Mouse (Mus musculus): ENCODE data around the gene Mospd3. TPM values are rescaled to one million over a fixed set of nuclear protein-coding genes. Genes with fewer than 3 reads are reported as not detected.
A peak's percentile ranks its signal among the peaks of the same experiment; 100 is the strongest.

Gene Mospd3
- polyA plus RNA-seq, 1 experiment from 2014 or later = 28.7 TPM

DNA sequence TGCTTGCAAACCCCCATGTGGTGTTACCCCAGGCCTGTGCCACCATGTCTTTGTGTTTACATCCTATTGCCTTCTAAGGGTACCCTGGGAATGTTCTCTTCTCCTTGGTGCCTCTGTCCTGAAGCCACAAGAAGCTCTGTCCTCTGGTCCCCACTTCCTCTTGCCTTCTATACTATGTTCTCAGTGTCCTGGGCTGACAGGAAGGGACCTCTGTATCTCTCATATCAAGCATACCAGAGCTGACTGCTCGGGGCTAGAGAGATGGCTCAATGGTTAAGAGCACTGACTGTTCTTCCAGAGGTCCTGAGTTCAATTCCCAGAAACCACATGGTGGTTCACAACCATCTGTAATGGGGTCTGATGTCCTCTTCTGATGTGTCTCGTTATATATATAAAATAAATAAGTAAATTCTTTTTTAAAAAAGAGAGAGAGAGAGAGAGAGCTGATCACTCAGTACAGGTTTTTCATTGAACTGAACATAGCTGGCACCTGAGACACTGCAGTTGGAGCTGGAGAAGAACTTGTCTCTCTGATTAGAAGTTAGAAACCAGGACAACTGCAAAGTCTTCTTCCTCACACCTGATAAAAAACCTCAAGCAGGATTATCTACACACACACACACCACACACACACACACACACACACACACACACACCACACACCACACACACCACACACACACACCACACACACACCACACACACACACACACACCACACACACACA is 2.6 kb downstream of the Mospd3 start:
- 87% methylated on average over 2 of the region's 2 CpGs for WGBS
- no peak overlapping the region for H3K4me2 ChIP-seq (replicated peaks)
- no peaks in the 10 kb centered on the region for H3K27me3 ChIP-seq
- peaks cover 28% of the 10 kb centered on the region for H3K4me1 ChIP-seq
- no peak overlapping the region for H3K9ac ChIP-seq
- no peaks in the 10 kb centered on the region for H3K9me3 ChIP-seq
- H3K4me3 ChIP-seq = no peak overlapping the region
- no peak for ATAC-seq (ENCODE audit: low FRiP score, low read depth)
- H3K36me3 ChIP-seq = peaks cover 17% of the 10 kb centered on the region
- no peak overlapping the region for H3K27ac ChIP-seq

DNA sequence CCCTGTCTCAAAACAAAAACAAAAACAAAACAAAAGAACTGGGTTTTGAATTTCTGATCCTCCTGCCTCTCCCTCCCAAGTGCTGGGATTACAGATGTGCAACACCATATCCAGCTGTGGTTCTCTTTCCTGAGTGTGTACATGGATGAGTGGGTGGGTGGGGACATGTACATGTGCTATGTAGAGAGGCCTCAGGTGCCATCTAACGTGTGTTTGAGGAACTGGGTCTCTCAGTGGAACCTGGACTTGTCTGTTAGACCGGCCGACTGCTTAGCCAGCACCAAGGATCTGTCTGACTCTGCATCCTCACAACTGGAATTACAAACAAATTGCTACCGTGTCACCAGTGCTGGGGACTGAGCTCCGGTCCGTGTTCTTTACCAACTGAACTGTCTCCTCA is 3.2 kb downstream of the Mospd3 start:
- no peaks in the 10 kb centered on the region for H3K9me3 ChIP-seq
- no peak overlapping the region for H3K27ac ChIP-seq
- H3K27me3 ChIP-seq = no peaks in the 10 kb centered on the region
- H3K4me1 ChIP-seq = peaks cover 22% of the 10 kb centered on the region
- no peak overlapping the region for H3K9ac ChIP-seq
- H3K4me2 ChIP-seq (replicated peaks) = no peak overlapping the region
- ATAC-seq (ENCODE audit: low FRiP score, low read depth) = no peak
- H3K4me3 ChIP-seq = no peak overlapping the region
- 96% methylated on average over 6 of the region's 6 CpGs for WGBS
- H3K36me3 ChIP-seq = peaks cover 17% of the 10 kb centered on the region

DNA sequence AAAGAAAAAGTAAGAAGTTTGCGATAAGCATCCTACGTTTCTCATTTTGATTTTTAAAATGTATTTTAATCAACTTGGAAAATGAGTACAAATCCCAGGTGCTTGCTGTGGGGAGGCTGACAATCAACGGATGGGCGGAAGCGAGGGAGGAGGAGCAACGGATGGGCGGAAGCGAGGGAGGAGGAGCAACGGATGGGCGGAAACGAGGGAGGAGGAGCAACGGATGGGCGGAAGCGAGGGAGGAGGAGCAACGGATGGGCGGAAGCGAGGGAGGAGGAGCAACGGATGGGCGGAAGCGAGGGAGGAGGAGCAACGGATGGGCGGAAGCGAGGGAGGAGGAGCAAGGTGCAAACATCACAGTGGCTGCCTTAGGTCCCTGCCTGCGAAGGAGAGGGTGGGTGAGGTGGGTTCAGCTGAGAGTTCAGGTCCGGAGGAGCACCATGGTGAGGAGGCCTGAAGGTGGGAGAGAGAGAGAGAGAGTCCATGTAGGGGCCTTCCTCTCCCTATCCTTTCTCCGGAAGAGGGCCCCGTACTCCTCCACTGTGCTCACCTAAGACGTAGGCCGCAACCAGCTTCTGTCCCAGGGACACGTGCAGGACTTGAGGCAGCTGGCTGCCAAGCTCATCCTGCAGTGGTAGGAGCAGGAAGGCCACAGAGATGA is 4.1 kb downstream of the Mospd3 start:
- Histone ChIP-seq H3K4me1 (peaks cover 13% of the 10 kb centered on the region), H3K9ac (no peak overlapping the region), H3K9me3 (no peaks in the 10 kb centered on the region), H3K27ac (no peak overlapping the region), H3K36me3 (peaks cover 17% of the 10 kb centered on the region), H3K4me3 (0 out of 2 replicates have a peak overlapping the region, but pooled peaks have one; percentile 2), H3K4me2 (replicated peaks) (peak overlapping the region; percentile 31), H3K27me3 (no peaks in the 10 kb centered on the region)
- WGBS = 36% methylated on average over 30 of the region's 30 CpGs
- ATAC-seq (ENCODE audit: low FRiP score, low read depth) = no peak

DNA sequence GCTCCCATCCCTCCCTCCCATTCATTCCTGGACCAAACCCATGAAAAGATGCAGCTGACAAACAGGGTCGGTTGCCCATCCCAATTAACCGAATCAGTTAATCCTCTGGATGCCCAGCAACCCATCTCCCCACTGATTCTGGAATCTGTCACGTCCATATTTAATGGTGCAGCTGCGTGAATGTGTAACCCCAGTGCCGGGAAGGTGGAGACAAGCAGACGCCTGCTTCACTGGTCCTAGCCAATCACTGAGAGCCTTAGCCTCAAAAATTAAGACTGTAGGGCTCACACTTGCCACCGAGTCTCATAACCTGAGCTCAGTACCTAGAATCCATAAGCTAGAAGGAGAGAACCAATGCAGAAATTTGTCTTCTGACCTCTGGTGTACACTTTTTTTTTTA is 4.9 kb downstream of the Mospd3 start:
- no peak overlapping the region for H3K4me3 ChIP-seq
- no peak overlapping the region for H3K27ac ChIP-seq
- no peak overlapping the region for H3K4me2 ChIP-seq (replicated peaks)
- H3K9me3 ChIP-seq = no peaks in the 10 kb centered on the region
- H3K27me3 ChIP-seq = no peaks in the 10 kb centered on the region
- H3K36me3 ChIP-seq = peaks cover 17% of the 10 kb centered on the region
- ATAC-seq (ENCODE audit: low FRiP score, low read depth) = no peak
- peaks cover 13% of the 10 kb centered on the region for H3K4me1 ChIP-seq
- WGBS = 79% methylated on average over 7 of the region's 7 CpGs
- no peak overlapping the region for H3K9ac ChIP-seq

GRCm38 (mm10) chr5:137590507-137590906 is 10.4 kb downstream of the Mospd3 start:
- H3K9me3 ChIP-seq = no peaks in the 10 kb centered on the region; the same call in 1 of the 2 replicates
- 69% methylated on average over 5 of the region's 5 CpGs for WGBS

GRCm38 (mm10) chr5:137584976-137585375 is 15.9 kb downstream of the Mospd3 start:
- H3K27me3 ChIP-seq = peaks cover 33% of the 10 kb centered on the region
- H3K36me3 ChIP-seq = no peaks in the 10 kb centered on the region
- no peak overlapping the region for H3K4me3 ChIP-seq
- H3K4me1 ChIP-seq = peaks cover 9% of the 10 kb centered on the region; the same call in 1 of the 2 replicates
- 31% methylated on average over 8 of the region's 8 CpGs for WGBS
- no peak overlapping the region for H3K4me2 ChIP-seq (replicated peaks)
- no peak for ATAC-seq (ENCODE audit: low FRiP score, low read depth)
- H3K9ac ChIP-seq = no peak overlapping the region
- no peaks in the 10 kb centered on the region; the same call in 1 of the 2 replicates for H3K9me3 ChIP-seq
- no peak overlapping the region for H3K27ac ChIP-seq

More at GRCm38 (mm10) chr5:137590507-137590906, 10.4 kb downstream of the Mospd3 start:
- Histone ChIP-seq H3K27me3 (no peaks in the 10 kb centered on the region), H3K4me3 (no peak overlapping the region), H3K4me1 (no peaks in the 10 kb centered on the region), H3K36me3 (no peaks in the 10 kb centered on the region), H3K4me2 (replicated peaks) (no peak overlapping the region), H3K27ac (no peak overlapping the region), H3K9ac (no peak overlapping the region)
- ATAC-seq (ENCODE audit: low FRiP score, low read depth) = no peak

- ATAC-seq (ENCODE audit: low FRiP score, low read depth) = peak; percentile 35; the same call in 1 of the 2 replicates
- WGBS = 21% methylated on average over 27 of the region's 27 CpGs
These were observed 17.1 kb downstream of the Mospd3 start for GRCm38 (mm10) chr5:137583670-137584169.

DNA sequence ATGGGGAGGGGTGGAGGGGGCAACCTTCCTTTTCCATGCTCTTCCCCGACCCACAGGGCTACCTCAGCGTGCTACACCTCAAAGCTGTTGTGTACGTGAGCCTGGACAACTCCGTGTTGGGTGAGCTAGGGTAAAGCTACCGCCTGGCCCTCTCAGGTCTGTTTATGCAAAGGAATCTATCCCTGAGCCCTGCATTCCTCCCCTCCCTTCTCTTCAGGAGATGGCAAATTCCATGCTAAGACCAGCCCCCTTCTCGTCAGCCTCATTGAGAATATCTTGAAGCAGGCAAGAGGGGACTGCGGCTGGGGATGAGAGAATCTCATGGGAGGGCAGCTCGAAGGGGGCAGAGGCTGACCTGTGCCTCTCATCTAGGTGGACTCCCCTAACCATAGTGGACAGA is 18.2 kb downstream of the Mospd3 start:
- 29% methylated on average over 8 of the region's 8 CpGs for WGBS
- no peak for ATAC-seq (ENCODE audit: low FRiP score, low read depth)
- no peaks in the 10 kb centered on the region; the same call in 1 of the 2 replicates for H3K9me3 ChIP-seq
- peak overlapping the region; percentile 59; the same call in 1 of the 2 replicates for H3K4me2 ChIP-seq (replicated peaks)
- H3K4me1 ChIP-seq = peaks cover 9% of the 10 kb centered on the region; the same call in 1 of the 2 replicates
- H3K27me3 ChIP-seq = peaks cover 33% of the 10 kb centered on the region
- H3K9ac ChIP-seq = no peak overlapping the region
- H3K4me3 ChIP-seq = no peak overlapping the region
- no peaks in the 10 kb centered on the region for H3K36me3 ChIP-seq
- no peak overlapping the region for H3K27ac ChIP-seq

More at GRCm38 (mm10) chr5:137583670-137584169, 17.1 kb downstream of the Mospd3 start:
- H3K9ac ChIP-seq = peak overlapping the region; percentile 45
- no peaks in the 10 kb centered on the region; the same call in 1 of the 2 replicates for H3K9me3 ChIP-seq
- H3K4me1 ChIP-seq = peaks cover 9% of the 10 kb centered on the region; the same call in 1 of the 2 replicates
- H3K4me3 ChIP-seq = peak overlapping the region; percentile 41
- H3K36me3 ChIP-seq = no peaks in the 10 kb centered on the region
- H3K27ac ChIP-seq = no peak overlapping the region
- H3K27me3 ChIP-seq = peaks cover 33% of the 10 kb centered on the region
- H3K4me2 ChIP-seq (replicated peaks) = peak overlapping the region; percentile 59

- no peak overlapping the region for H3K4me2 ChIP-seq (replicated peaks)
- H3K27ac ChIP-seq = no peak overlapping the region
- no peak overlapping the region for H3K4me3 ChIP-seq
- no peak overlapping the region for H3K9ac ChIP-seq
- 78% methylated on average over 6 of the region's 6 CpGs for WGBS
- H3K9me3 ChIP-seq = no peaks in the 10 kb centered on the region
- ATAC-seq (ENCODE audit: low FRiP score, low read depth) = no peak
- no peaks in the 10 kb centered on the region for H3K36me3 ChIP-seq
- H3K4me1 ChIP-seq = peaks cover 9% of the 10 kb centered on the region; the same call in 1 of the 2 replicates
- H3K27me3 ChIP-seq = peaks cover 33% of the 10 kb centered on the region
These were observed 20.6 kb downstream of the Mospd3 start for GRCm38 (mm10) chr5:137580246-137580645.

- H3K27ac ChIP-seq = no peak overlapping the region
- H3K4me2 ChIP-seq (replicated peaks) = peak overlapping the region; percentile 58
- peak overlapping the region; percentile 51; the same call in 1 of the 2 replicates for H3K9ac ChIP-seq
- H3K36me3 ChIP-seq = no peaks in the 10 kb centered on the region
- H3K4me3 ChIP-seq = peak overlapping the region; percentile 29
- WGBS = 6% methylated on average over 27 of the region's 27 CpGs
- peaks cover 22% of the 10 kb centered on the region for H3K27me3 ChIP-seq
- no peaks in the 10 kb centered on the region for H3K4me1 ChIP-seq
- ATAC-seq (ENCODE audit: low FRiP score, low read depth) = no peak; the same call in 1 of the 2 replicates
- H3K9me3 ChIP-seq = no peaks in the 10 kb centered on the region
These were observed 26.4 kb downstream of the Mospd3 start for GRCm38 (mm10) chr5:137574470-137574901.

DNA sequence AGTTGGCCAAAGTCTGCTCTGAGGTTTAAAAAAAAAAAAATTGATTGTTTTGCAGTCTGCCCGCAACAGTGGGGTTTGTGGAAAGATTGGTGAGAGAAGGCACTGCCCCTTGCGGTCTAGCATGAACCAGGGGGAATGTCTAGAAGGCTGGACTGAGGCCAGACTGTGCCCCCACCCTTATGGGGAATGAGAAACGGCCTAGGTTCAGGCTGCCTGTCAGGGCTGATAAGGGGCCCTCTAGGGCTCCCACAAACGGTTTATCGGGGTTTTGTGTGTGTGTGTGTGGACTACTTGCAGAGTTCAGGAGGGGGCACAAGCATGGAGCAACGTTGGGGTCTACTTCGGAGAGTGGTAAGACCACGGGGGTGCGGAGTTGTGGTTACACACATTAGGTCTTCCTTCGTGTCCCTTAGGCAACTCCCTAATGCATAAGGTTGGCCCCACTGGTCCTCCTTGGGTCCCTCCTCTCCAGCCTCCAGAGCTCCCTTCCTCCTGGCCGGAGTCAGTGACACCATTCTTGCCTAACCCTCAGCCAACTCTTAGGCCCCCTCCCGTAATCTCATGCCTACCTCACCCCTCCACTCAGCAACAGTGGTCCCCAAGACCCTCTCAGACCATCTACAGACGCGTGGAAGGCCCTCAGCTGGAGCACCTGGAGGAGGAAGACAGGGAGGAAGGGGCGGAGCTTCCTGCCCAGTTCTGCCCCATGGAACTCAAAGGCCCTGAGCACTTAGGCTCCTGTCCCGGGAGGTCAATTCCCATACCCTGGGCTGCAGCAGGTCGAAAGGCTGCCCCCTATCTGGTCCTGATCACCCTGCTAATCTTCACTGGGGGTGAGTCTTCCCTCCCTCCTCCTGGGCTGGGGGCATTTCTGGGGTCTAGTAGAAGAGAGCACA is 29.9 kb downstream of the Mospd3 start:
- no peak overlapping the region for H3K9ac ChIP-seq
- ATAC-seq (ENCODE audit: low FRiP score, low read depth) = no peak
- H3K4me1 ChIP-seq = no peaks in the 10 kb centered on the region
- H3K4me2 ChIP-seq (replicated peaks) = no peak overlapping the region
- no peaks in the 10 kb centered on the region for H3K36me3 ChIP-seq
- H3K4me3 ChIP-seq = no peak overlapping the region
- WGBS = 82% methylated on average over 17 of the region's 17 CpGs
- H3K27me3 ChIP-seq = peaks cover 22% of the 10 kb centered on the region
- H3K9me3 ChIP-seq = no peaks in the 10 kb centered on the region
- no peak overlapping the region for H3K27ac ChIP-seq

Data from limb, embryonic 13.5 days (tissue).